8 mouse cellular contexts compared by ENCODE assay signal in genomic region chr8:123145279-123145678, GRCm38 (mm10). TPM values are rescaled to one million over a fixed set of nuclear protein-coding genes. Genes with fewer than 3 reads are reported as not detected.
A peak's percentile ranks its signal among the peaks of the same experiment; 100 is the strongest.
DNase-seq lines count a peak whose midpoint lies in the region; ATAC-seq lines count a peak whose summit lies in the region.

No protein-coding gene starts in this region.

- H3K27ac ChIP-seq in hindbrain, embryonic 10.5 days = no peak overlapping the region
- no peak overlapping the region for H3K27ac ChIP-seq in hindbrain, embryonic 13.5 days
- H3K27ac ChIP-seq in embryonic facial prominence, embryonic 10.5 days (replicated peaks) = no peak overlapping the region

- no peak overlapping the region for H3K4me2 ChIP-seq in hindbrain, embryonic 13.5 days

- WGBS in hindbrain, embryonic 10.5 days = 61% methylated on average over 6 of the region's 6 CpGs
- 52% methylated on average over 6 of the region's 6 CpGs for WGBS in hindbrain, embryonic 13.5 days
- 55% methylated on average over 6 of the region's 6 CpGs for WGBS in embryonic facial prominence, embryonic 10.5 days

- H3K4me3 ChIP-seq in hindbrain, embryonic 10.5 days = no peak overlapping the region
- H3K4me3 ChIP-seq in hindbrain, embryonic 13.5 days = no peak overlapping the region
- H3K4me3 ChIP-seq in embryonic facial prominence, embryonic 10.5 days = no peak overlapping the region

- no peaks in the 10 kb centered on the region for H3K9me3 ChIP-seq in hindbrain, embryonic 10.5 days
- H3K9me3 ChIP-seq in hindbrain, embryonic 13.5 days = no peaks in the 10 kb centered on the region
- H3K9me3 ChIP-seq in embryonic facial prominence, embryonic 10.5 days = no peaks in the 10 kb centered on the region

- intact Hi-C loops in left cerebral cortex, postnatal 25 days (cut with DNase I) = no loop called here

- DNase-seq in hindbrain, embryonic 10.5 days (ENCODE audit: low spot score) = peak; percentile 23
- DNase-seq in ES-CJ7 (ENCODE audit: low read depth, low spot score) = peak; percentile 50
- DNase-seq in embryonic facial prominence, embryonic 10.5 days (ENCODE audit: low spot score) = peak; percentile 67
- peak; percentile 71 to 77 for DNase-seq in kidney, postnatal 4 days
- DNase-seq in testis, postnatal 10 days (ENCODE audit: low spot score) = peak; percentile 77
- DNase-seq in layer of hippocampus, postnatal 36 days = no peak
- DNase-seq in left cerebral cortex, postnatal 25 days (ENCODE audit: low spot score in 2 of 2) = no peak

- no peaks in the 10 kb centered on the region for H3K36me3 ChIP-seq in hindbrain, embryonic 10.5 days
- H3K36me3 ChIP-seq in hindbrain, embryonic 13.5 days = no peaks in the 10 kb centered on the region
- no peaks in the 10 kb centered on the region for H3K36me3 ChIP-seq in embryonic facial prominence, embryonic 10.5 days (replicated peaks)

- ATAC-seq in hindbrain, embryonic 13.5 days (ENCODE audit: low FRiP score) = no peak

- H3K27me3 ChIP-seq in hindbrain, embryonic 10.5 days (ENCODE audit: insufficient read depth, poor library complexity, severe bottlenecking) = no peaks in the 10 kb centered on the region
- H3K27me3 ChIP-seq in hindbrain, embryonic 13.5 days = no peaks in the 10 kb centered on the region
- no peaks in the 10 kb centered on the region for H3K27me3 ChIP-seq in embryonic facial prominence, embryonic 10.5 days (replicated peaks; ENCODE audit: low read depth, poor library complexity, severe bottlenecking)

- H3K4me1 ChIP-seq in hindbrain, embryonic 10.5 days (replicated peaks) = no peaks in the 10 kb centered on the region
- H3K4me1 ChIP-seq in hindbrain, embryonic 13.5 days (replicated peaks) = no peaks in the 10 kb centered on the region
- no peaks in the 10 kb centered on the region for H3K4me1 ChIP-seq in embryonic facial prominence, embryonic 10.5 days

- H3K9ac ChIP-seq in hindbrain, embryonic 13.5 days = no peak overlapping the region

RNA-seq across cellular contexts. Expression of gene Sult5a1, which starts 12.8 kb away (rescaled TPM):
- 4.3 and 5.8 TPM in 2 replicates for polyA plus RNA-seq in hindbrain, embryonic 10.5 days (2016; fragmentation: Nextera tagmentation; extraction: Ambion mirVana)
- polyA plus RNA-seq in hindbrain, embryonic 13.5 days (2015; fragmentation: Nextera tagmentation; extraction: Ambion mirVana) = 1.5 and 2.2 TPM in 2 replicates
- 8.2 and 8.5 TPM in 2 replicates for polyA plus RNA-seq in embryonic facial prominence, embryonic 10.5 days (2016; fragmentation: Nextera tagmentation; extraction: Ambion mirVana)
- 1 to 10 TPM; 1.6 to 2.2 TPM for total RNA-seq in layer of hippocampus, postnatal 36 days (2021)
- total RNA-seq in left cerebral cortex, postnatal 25 days (2021) = not detected

RNA-seq across cellular contexts. Expression of gene Cpne7, which starts 28.1 kb away (rescaled TPM):
- 0.12 and 0.63 TPM in 2 replicates for polyA plus RNA-seq in hindbrain, embryonic 10.5 days (2016; fragmentation: Nextera tagmentation; extraction: Ambion mirVana)
- 0.53 and 0.87 TPM in 2 replicates for polyA plus RNA-seq in hindbrain, embryonic 13.5 days (2015; fragmentation: Nextera tagmentation; extraction: Ambion mirVana)
- 1.8 and 2.0 TPM in 2 replicates for polyA plus RNA-seq in embryonic facial prominence, embryonic 10.5 days (2016; fragmentation: Nextera tagmentation; extraction: Ambion mirVana)
- total RNA-seq in layer of hippocampus, postnatal 36 days (2021) = 100 to 1,000 TPM; 305 to 318 TPM
- 10 to 100 TPM; 47.5 to 62.6 TPM for total RNA-seq in left cerebral cortex, postnatal 25 days (2021)

RNA-seq across cellular contexts. Expression of gene Dpep1, which starts 40.8 kb away (rescaled TPM):
- polyA plus RNA-seq in hindbrain, embryonic 10.5 days (2016; fragmentation: Nextera tagmentation; extraction: Ambion mirVana) = 3.2 and 4.9 TPM in 2 replicates
- polyA plus RNA-seq in hindbrain, embryonic 13.5 days (2015; fragmentation: Nextera tagmentation; extraction: Ambion mirVana) = 0.35 TPM in 1 of 2 replicates, not detected in the other
- 10.5 and 13.0 TPM in 2 replicates for polyA plus RNA-seq in embryonic facial prominence, embryonic 10.5 days (2016; fragmentation: Nextera tagmentation; extraction: Ambion mirVana)
- under 1 TPM in 1 of 2 experiments, not detected in 1; 0.23 TPM for total RNA-seq in layer of hippocampus, postnatal 36 days (2021)
- total RNA-seq in left cerebral cortex, postnatal 25 days (2021) = not detected

RNA-seq across cellular contexts. Expression of gene Rpl13, which starts 43.1 kb away (rescaled TPM):
- 1,248 and 1,330 TPM in 2 replicates for polyA plus RNA-seq in hindbrain, embryonic 10.5 days (2016; fragmentation: Nextera tagmentation; extraction: Ambion mirVana)
- polyA plus RNA-seq in hindbrain, embryonic 13.5 days (2015; fragmentation: Nextera tagmentation; extraction: Ambion mirVana) = 766 and 789 TPM in 2 replicates
- polyA plus RNA-seq in embryonic facial prominence, embryonic 10.5 days (2016; fragmentation: Nextera tagmentation; extraction: Ambion mirVana) = 1,419 and 1,432 TPM in 2 replicates
- total RNA-seq in layer of hippocampus, postnatal 36 days (2021) = 100 to 1,000 TPM; 391 to 451 TPM
- total RNA-seq in left cerebral cortex, postnatal 25 days (2021) = 100 to 1,000 TPM; 350 to 359 TPM

Comparison
In these comparisons a context has a peak if more than half of its experiments do, and no peak if none do; other contexts are left out.
1. DNase-seq: peak in hindbrain, embryonic 10.5 days (single experiment), ES-CJ7 (single experiment), embryonic facial prominence, embryonic 10.5 days (single experiment), kidney, postnatal 4 days (2 of 2) and testis, postnatal 10 days (single experiment); none in layer of hippocampus, postnatal 36 days (0 of 2) and left cerebral cortex, postnatal 25 days (0 of 2).